Mouse (Mus musculus): Measurements from ENCODE around the gene Bsn. TPM values are rescaled to one million over a fixed set of nuclear protein-coding genes. Genes with fewer than 3 reads are reported as not detected.
"Not testable (repeated sequence)": the region's sequence is repeated elsewhere in the genome, so short reads cannot be mapped to it uniquely, and the experiment has no call there.

Bsn gene
- total RNA-seq, 1 experiment from 2014 or later: 2.7 TPM

- no peak for ATAC-seq (replicated peaks in 1 of 2; ENCODE audit: insufficient read depth in 1 of 2, low FRiP score in 2 of 2, low TSS enrichment in 1 of 2, low read depth in 1 of 2, poor library complexity in 2 of 2, severe bottlenecking in 2 of 2)
Observed at GRCm38 (mm10) chr9:108139169-108139962, 50.8 kb downstream of the Bsn start.

- ATAC-seq (replicated peaks in 1 of 2; ENCODE audit: insufficient read depth in 1 of 2, low FRiP score in 2 of 2, low TSS enrichment in 1 of 2, low read depth in 1 of 2, poor library complexity in 2 of 2, severe bottlenecking in 2 of 2): no peak
Observed at GRCm38 (mm10) chr9:108138118-108138517, 52.1 kb downstream of the Bsn start.

- ATAC-seq (replicated peaks in 1 of 2; ENCODE audit: insufficient read depth in 1 of 2, low FRiP score in 2 of 2, low TSS enrichment in 1 of 2, low read depth in 1 of 2, poor library complexity in 2 of 2, severe bottlenecking in 2 of 2): peak in 1 of 2 experiments; percentile 39; a peak in 2 of 4 replicates
Observed at GRCm38 (mm10) chr9:108137523-108137922, 52.7 kb downstream of the Bsn start.

- peak in 1 of 2 experiments; percentile 29; a peak in 1 of 4 replicates for ATAC-seq (replicated peaks in 1 of 2; ENCODE audit: insufficient read depth in 1 of 2, low FRiP score in 2 of 2, low TSS enrichment in 1 of 2, low read depth in 1 of 2, poor library complexity in 2 of 2, severe bottlenecking in 2 of 2)
Observed at GRCm38 (mm10) chr9:108136930-108137462, 53.2 kb downstream of the Bsn start.

GRCm38 (mm10) chr9:108136225-108136624 lies 54.0 kb downstream of the Bsn start:
- peak in 1 of 2 experiments; percentile 39; a peak in 1 of 4 replicates for ATAC-seq (replicated peaks in 1 of 2; ENCODE audit: insufficient read depth in 1 of 2, low FRiP score in 2 of 2, low TSS enrichment in 1 of 2, low read depth in 1 of 2, poor library complexity in 2 of 2, severe bottlenecking in 2 of 2)

GRCm38 (mm10) chr9:108135679-108136078 lies 54.5 kb downstream of the Bsn start:
- not testable (repeated sequence) for ATAC-seq (replicated peaks in 1 of 2; ENCODE audit: insufficient read depth in 1 of 2, low FRiP score in 2 of 2, low TSS enrichment in 1 of 2, low read depth in 1 of 2, poor library complexity in 2 of 2, severe bottlenecking in 2 of 2)

- ATAC-seq (replicated peaks in 1 of 2; ENCODE audit: insufficient read depth in 1 of 2, low FRiP score in 2 of 2, low TSS enrichment in 1 of 2, low read depth in 1 of 2, poor library complexity in 2 of 2, severe bottlenecking in 2 of 2): no peak
Observed at GRCm38 (mm10) chr9:108133478-108133877, 56.7 kb downstream of the Bsn start.

GRCm38 (mm10) chr9:108132373-108132772 lies 57.8 kb downstream of the Bsn start:
- ATAC-seq (replicated peaks in 1 of 2; ENCODE audit: insufficient read depth in 1 of 2, low FRiP score in 2 of 2, low TSS enrichment in 1 of 2, low read depth in 1 of 2, poor library complexity in 2 of 2, severe bottlenecking in 2 of 2): no peak

GRCm38 (mm10) chr9:108131502-108131901 lies 58.7 kb downstream of the Bsn start:
- no peak for ATAC-seq (replicated peaks in 1 of 2; ENCODE audit: insufficient read depth in 1 of 2, low FRiP score in 2 of 2, low TSS enrichment in 1 of 2, low read depth in 1 of 2, poor library complexity in 2 of 2, severe bottlenecking in 2 of 2)

- no peak for ATAC-seq (replicated peaks in 1 of 2; ENCODE audit: insufficient read depth in 1 of 2, low FRiP score in 2 of 2, low TSS enrichment in 1 of 2, low read depth in 1 of 2, poor library complexity in 2 of 2, severe bottlenecking in 2 of 2)
Observed at GRCm38 (mm10) chr9:108129042-108129948, 60.9 kb downstream of the Bsn start.

- no peak for ATAC-seq (replicated peaks in 1 of 2; ENCODE audit: insufficient read depth in 1 of 2, low FRiP score in 2 of 2, low TSS enrichment in 1 of 2, low read depth in 1 of 2, poor library complexity in 2 of 2, severe bottlenecking in 2 of 2)
Observed at GRCm38 (mm10) chr9:108128248-108128647, 61.9 kb downstream of the Bsn start.

GRCm38 (mm10) chr9:108126436-108127180 lies 63.6 kb downstream of the Bsn start:
- no peak for ATAC-seq (replicated peaks in 1 of 2; ENCODE audit: insufficient read depth in 1 of 2, low FRiP score in 2 of 2, low TSS enrichment in 1 of 2, low read depth in 1 of 2, poor library complexity in 2 of 2, severe bottlenecking in 2 of 2)

- no peak for ATAC-seq (replicated peaks in 1 of 2; ENCODE audit: insufficient read depth in 1 of 2, low FRiP score in 2 of 2, low TSS enrichment in 1 of 2, low read depth in 1 of 2, poor library complexity in 2 of 2, severe bottlenecking in 2 of 2)
Observed at GRCm38 (mm10) chr9:108125731-108126130, 64.5 kb downstream of the Bsn start.

GRCm38 (mm10) chr9:108123916-108124315 lies 66.3 kb downstream of the Bsn start:
- ATAC-seq (replicated peaks in 1 of 2; ENCODE audit: insufficient read depth in 1 of 2, low FRiP score in 2 of 2, low TSS enrichment in 1 of 2, low read depth in 1 of 2, poor library complexity in 2 of 2, severe bottlenecking in 2 of 2): no peak

GRCm38 (mm10) chr9:108121170-108121969 lies 68.8 kb downstream of the Bsn start:
- no peak for ATAC-seq (replicated peaks in 1 of 2; ENCODE audit: insufficient read depth in 1 of 2, low FRiP score in 2 of 2, low TSS enrichment in 1 of 2, low read depth in 1 of 2, poor library complexity in 2 of 2, severe bottlenecking in 2 of 2)

GRCm38 (mm10) chr9:108120671-108121070 lies 69.5 kb downstream of the Bsn start:
- peak; percentile 84 to 86 for ATAC-seq (replicated peaks in 1 of 2; ENCODE audit: insufficient read depth in 1 of 2, low FRiP score in 2 of 2, low TSS enrichment in 1 of 2, low read depth in 1 of 2, poor library complexity in 2 of 2, severe bottlenecking in 2 of 2)

Data from hematopoietic stem cell, adult 5-6 weeks (primary cell).